Mouse (Mus musculus): Measurements from ENCODE around the gene Ablim2. TPM values are rescaled to one million over a fixed set of nuclear protein-coding genes. Genes with fewer than 3 reads are reported as not detected.

Gene Ablim2
- polyA plus RNA-seq, 1 experiment from 2014 or later: 2.7 TPM

- WGBS: 21% methylated on average over 10 of the region's 10 CpGs
- H3K9me3 ChIP-seq: no peaks in the 10 kb centered on the region
- peaks cover 27% of the 10 kb centered on the region; the same call in 1 of the 2 replicates for H3K27me3 ChIP-seq
- no peak for ATAC-seq (ENCODE audit: insufficient number of reproducible peaks, low FRiP score, low TSS enrichment, low read depth)
- no peaks in the 10 kb centered on the region for H3K36me3 ChIP-seq
- H3K9ac ChIP-seq: no peak within 1 kb of the TSS
- no peak within 1 kb of the TSS for H3K4me2 ChIP-seq
- H3K4me1 ChIP-seq: 0 out of 2 replicates have a peak, but pooled peaks cover 22% of the 10 kb centered on the region
- no peak within 1 kb of the TSS for H3K4me3 ChIP-seq
- no peak within 1 kb of the TSS for H3K27ac ChIP-seq
Observed at GRCm38 (mm10) chr5:35739536-35740278, 18.0 kb upstream of the Ablim2 start, which contains the start of gene Sh3tc1. TSS of gene Sh3tc1 (minus strand) at chr5:35739987.

- H3K36me3 ChIP-seq: no peaks in the 10 kb centered on the region
- no peaks in the 10 kb centered on the region for H3K9me3 ChIP-seq
- no peak overlapping the region for H3K9ac ChIP-seq
- H3K4me1 ChIP-seq: 0 out of 2 replicates have a peak, but pooled peaks cover 22% of the 10 kb centered on the region
- ATAC-seq (ENCODE audit: insufficient number of reproducible peaks, low FRiP score, low TSS enrichment, low read depth): no peak
- WGBS: 15% methylated on average over 10 of the region's 10 CpGs
- peaks cover 27% of the 10 kb centered on the region; the same call in 1 of the 2 replicates for H3K27me3 ChIP-seq
- H3K27ac ChIP-seq: no peak overlapping the region
- no peak overlapping the region for H3K4me3 ChIP-seq
- H3K4me2 ChIP-seq: no peak overlapping the region
Observed at GRCm38 (mm10) chr5:35740716-35741115, 17.0 kb upstream of the Ablim2 start.

- H3K36me3 ChIP-seq: no peaks in the 10 kb centered on the region
- no peak overlapping the region for H3K4me2 ChIP-seq
- H3K9me3 ChIP-seq: no peaks in the 10 kb centered on the region
- H3K4me3 ChIP-seq: no peak overlapping the region
- no peak overlapping the region for H3K9ac ChIP-seq
- H3K27ac ChIP-seq: no peak overlapping the region
- 0 out of 2 replicates have a peak, but pooled peaks cover 22% of the 10 kb centered on the region for H3K4me1 ChIP-seq
- no peak for ATAC-seq (ENCODE audit: insufficient number of reproducible peaks, low FRiP score, low TSS enrichment, low read depth)
- WGBS: 53% methylated on average over 13 of the region's 13 CpGs
- H3K27me3 ChIP-seq: peaks cover 27% of the 10 kb centered on the region; the same call in 1 of the 2 replicates
Observed at GRCm38 (mm10) chr5:35741225-35741820, 16.4 kb upstream of the Ablim2 start.

DNA sequence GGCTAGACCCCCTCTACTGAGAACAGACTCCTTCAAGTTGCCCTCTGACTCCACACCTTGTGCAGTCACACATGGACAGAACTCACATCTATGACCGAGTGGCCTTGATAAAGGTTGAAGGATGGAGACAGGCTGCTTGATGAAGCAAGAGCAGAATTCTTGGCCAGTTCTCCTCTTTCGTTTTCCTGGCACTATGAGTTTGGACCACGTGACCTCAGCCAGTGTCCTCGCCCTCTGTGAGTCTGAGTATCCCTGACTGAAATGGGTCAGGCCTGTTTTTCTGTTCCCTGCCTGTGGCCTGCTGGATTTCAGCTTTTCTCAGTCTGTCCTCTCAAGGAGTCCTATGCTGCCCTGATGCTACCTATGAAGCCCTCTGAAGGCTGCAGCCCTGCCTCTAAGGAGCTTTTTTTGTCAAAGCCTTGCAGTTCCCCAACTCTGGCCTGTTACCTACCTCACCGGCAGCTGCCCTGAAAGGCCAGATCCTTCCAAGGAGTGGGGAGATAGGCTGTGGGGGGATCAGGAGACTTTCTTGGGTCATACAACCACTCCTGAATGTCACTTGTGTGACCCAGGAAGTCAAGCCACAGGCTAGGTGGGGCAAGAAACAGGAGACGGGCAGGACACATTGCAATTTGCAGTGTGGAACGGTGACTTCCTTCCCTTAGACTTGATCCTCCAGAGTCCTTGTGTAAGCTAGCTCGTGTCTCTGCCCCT is 14.3 kb upstream of the Ablim2 start:
- H3K9me3 ChIP-seq: no peaks in the 10 kb centered on the region
- H3K9ac ChIP-seq: no peak overlapping the region
- 72% methylated on average over 8 of the region's 8 CpGs for WGBS
- H3K36me3 ChIP-seq: no peaks in the 10 kb centered on the region
- H3K4me1 ChIP-seq: 0 out of 2 replicates have a peak, but pooled peaks cover 15% of the 10 kb centered on the region
- no peak overlapping the region for H3K27ac ChIP-seq
- no peak overlapping the region for H3K4me3 ChIP-seq
- H3K4me2 ChIP-seq: no peak overlapping the region
- ATAC-seq (ENCODE audit: insufficient number of reproducible peaks, low FRiP score, low TSS enrichment, low read depth): no peak
- H3K27me3 ChIP-seq: peaks cover 25% of the 10 kb centered on the region; the same call in 1 of the 2 replicates

DNA sequence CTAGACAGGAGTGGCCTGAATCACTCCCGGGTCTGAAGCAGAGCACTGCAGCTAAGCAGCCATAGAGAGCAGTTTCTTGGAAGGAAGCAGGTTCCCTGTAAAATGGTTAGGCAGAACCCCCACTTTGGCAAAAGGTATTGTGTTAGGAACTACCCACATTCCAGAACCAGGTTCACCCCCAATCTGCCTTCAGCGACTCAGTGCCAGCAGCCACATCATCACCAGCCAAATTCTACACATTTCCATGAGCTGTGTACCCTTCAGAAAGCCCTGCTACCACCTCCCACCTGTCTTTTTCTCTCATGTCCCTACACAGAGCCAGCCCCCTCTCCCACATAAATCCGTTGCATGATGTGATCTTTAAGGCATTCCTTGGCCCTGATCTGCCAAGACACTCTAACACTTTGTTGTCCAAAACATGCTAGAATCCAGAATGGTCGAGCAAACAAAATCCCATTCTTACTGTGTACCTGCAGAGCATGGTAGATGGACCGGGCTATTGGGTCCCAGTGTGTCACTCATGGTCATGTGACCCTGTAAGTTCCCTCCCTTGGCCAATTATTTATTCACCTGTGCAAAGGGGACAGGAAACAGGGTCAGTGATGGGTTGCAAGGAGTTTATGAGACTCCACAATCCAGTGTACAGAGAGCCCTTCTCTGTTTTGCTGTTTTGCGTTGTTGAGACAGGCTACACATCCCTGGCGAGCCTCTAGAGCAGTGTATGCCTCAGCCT is 13.5 kb upstream of the Ablim2 start:
- Histone ChIP-seq H3K9ac (no peak overlapping the region), H3K4me3 (no peak overlapping the region), H3K9me3 (no peaks in the 10 kb centered on the region), H3K27me3 (peaks cover 22% of the 10 kb centered on the region; the same call in 1 of the 2 replicates), H3K4me2 (no peak overlapping the region), H3K4me1 (0 out of 2 replicates have a peak, but pooled peaks cover 15% of the 10 kb centered on the region), H3K27ac (no peak overlapping the region), H3K36me3 (no peaks in the 10 kb centered on the region)
- ATAC-seq (ENCODE audit: insufficient number of reproducible peaks, low FRiP score, low TSS enrichment, low read depth): no peak
- WGBS: 74% methylated on average over 7 of the region's 7 CpGs

- no peak overlapping the region for H3K4me2 ChIP-seq
- H3K27me3 ChIP-seq: peaks cover 14% of the 10 kb centered on the region; the same call in 1 of the 2 replicates
- no peak overlapping the region for H3K27ac ChIP-seq
- H3K9ac ChIP-seq: no peak overlapping the region
- H3K9me3 ChIP-seq: no peaks in the 10 kb centered on the region
- no peak overlapping the region for H3K4me3 ChIP-seq
- no peak for ATAC-seq (ENCODE audit: insufficient number of reproducible peaks, low FRiP score, low TSS enrichment, low read depth)
- 80% methylated on average over 5 of the region's 5 CpGs for WGBS
- 0 out of 2 replicates have a peak, but pooled peaks cover 8% of the 10 kb centered on the region for H3K4me1 ChIP-seq
- H3K36me3 ChIP-seq: no peaks in the 10 kb centered on the region
Observed at GRCm38 (mm10) chr5:35745406-35745805, 12.3 kb upstream of the Ablim2 start.

- no peaks in the 10 kb centered on the region for H3K27me3 ChIP-seq
- H3K36me3 ChIP-seq: no peaks in the 10 kb centered on the region
- ATAC-seq (ENCODE audit: insufficient number of reproducible peaks, low FRiP score, low TSS enrichment, low read depth): no peak
- H3K9ac ChIP-seq: no peak overlapping the region
- H3K9me3 ChIP-seq: no peaks in the 10 kb centered on the region
- no peak overlapping the region for H3K4me2 ChIP-seq
- no peaks in the 10 kb centered on the region for H3K4me1 ChIP-seq
- H3K27ac ChIP-seq: no peak overlapping the region
- 24% methylated on average over 4 of the region's 4 CpGs for WGBS
- H3K4me3 ChIP-seq: no peak overlapping the region
Observed at GRCm38 (mm10) chr5:35746910-35747309, 10.8 kb upstream of the Ablim2 start.

DNA sequence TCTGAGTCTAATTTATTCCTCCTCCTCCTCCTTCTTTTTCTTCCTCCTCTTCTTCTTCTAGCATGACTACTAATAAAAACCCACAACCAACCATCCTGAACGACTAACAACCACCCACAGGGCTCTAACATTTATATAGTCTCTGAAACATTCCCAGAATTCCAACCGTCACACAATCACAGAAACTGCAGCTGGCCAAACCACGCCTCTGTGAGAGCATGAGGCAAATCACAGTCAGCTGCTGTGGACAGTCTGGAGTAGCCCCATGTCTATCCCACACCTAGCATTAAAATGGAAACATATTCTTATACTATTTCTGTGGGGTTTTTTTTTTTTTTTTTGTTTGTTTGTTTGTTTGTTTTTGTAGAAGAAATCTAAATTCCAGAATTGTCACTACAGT is 8.3 kb upstream of the Ablim2 start:
- no peak overlapping the region for H3K27ac ChIP-seq
- H3K27me3 ChIP-seq: no peaks in the 10 kb centered on the region
- H3K36me3 ChIP-seq: no peaks in the 10 kb centered on the region
- no peak for ATAC-seq (ENCODE audit: insufficient number of reproducible peaks, low FRiP score, low TSS enrichment, low read depth)
- H3K4me3 ChIP-seq: no peak overlapping the region
- no peak overlapping the region for H3K4me2 ChIP-seq
- no peaks in the 10 kb centered on the region for H3K4me1 ChIP-seq
- no peaks in the 10 kb centered on the region for H3K9me3 ChIP-seq
- H3K9ac ChIP-seq: no peak overlapping the region
- 32% methylated on average over 3 of the region's 3 CpGs for whole genome bisulfite sequencing

DNA sequence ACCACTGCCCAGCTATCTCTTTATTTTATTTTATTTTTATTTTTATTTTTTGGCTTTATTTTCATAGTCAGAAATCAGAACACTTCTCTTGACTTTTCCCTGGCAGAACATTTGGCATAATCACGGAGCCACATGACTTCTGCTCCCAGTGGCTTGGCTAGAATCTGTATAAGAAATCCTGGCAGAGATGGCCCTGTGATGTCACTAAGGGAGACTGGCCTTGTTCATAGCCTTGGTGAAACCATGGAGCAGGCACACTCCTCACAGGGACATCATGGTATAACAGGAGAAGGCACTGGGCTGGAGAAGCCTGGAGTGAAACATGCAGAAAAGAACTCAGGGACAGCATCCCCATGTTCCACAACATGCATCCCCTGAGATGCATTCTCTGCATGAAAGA is 7.7 kb upstream of the Ablim2 start:
- Histone ChIP-seq H3K27ac (no peak overlapping the region), H3K36me3 (no peaks in the 10 kb centered on the region), H3K9ac (no peak overlapping the region), H3K4me3 (no peak overlapping the region), H3K4me2 (no peak overlapping the region), H3K9me3 (no peaks in the 10 kb centered on the region), H3K27me3 (no peaks in the 10 kb centered on the region), H3K4me1 (no peaks in the 10 kb centered on the region)
- ATAC-seq (ENCODE audit: insufficient number of reproducible peaks, low FRiP score, low TSS enrichment, low read depth): no peak
- WGBS: 85% methylated on average over 1 of the region's 1 CpGs

DNA sequence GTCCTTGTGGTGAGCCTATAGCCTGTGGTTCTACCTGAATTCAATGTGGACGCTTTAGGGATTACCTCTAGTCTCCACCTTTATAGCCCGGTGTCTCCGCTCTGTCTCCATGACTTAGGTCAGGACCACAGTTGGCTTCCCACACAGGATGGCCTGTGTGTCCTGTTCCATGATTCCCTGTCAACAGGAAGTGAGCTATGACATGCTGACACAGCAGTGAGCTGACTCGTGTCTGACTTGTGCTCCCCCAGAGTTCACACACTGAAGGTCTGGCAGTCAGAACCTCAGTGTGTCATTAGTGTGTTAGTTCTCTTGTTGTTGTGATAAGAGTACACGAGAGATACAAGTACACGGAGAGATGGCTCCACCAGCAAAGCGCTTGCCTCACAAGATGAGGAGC is 6.7 kb upstream of the Ablim2 start:
- Histone ChIP-seq H3K4me3 (no peak overlapping the region), H3K9me3 (no peaks in the 10 kb centered on the region), H3K36me3 (no peaks in the 10 kb centered on the region), H3K27ac (no peak overlapping the region), H3K9ac (no peak overlapping the region), H3K4me1 (no peaks in the 10 kb centered on the region), H3K4me2 (no peak overlapping the region), H3K27me3 (no peaks in the 10 kb centered on the region)
- WGBS: 76% methylated on average over 7 of the region's 7 CpGs
- no peak for ATAC-seq (ENCODE audit: insufficient number of reproducible peaks, low FRiP score, low TSS enrichment, low read depth)

DNA sequence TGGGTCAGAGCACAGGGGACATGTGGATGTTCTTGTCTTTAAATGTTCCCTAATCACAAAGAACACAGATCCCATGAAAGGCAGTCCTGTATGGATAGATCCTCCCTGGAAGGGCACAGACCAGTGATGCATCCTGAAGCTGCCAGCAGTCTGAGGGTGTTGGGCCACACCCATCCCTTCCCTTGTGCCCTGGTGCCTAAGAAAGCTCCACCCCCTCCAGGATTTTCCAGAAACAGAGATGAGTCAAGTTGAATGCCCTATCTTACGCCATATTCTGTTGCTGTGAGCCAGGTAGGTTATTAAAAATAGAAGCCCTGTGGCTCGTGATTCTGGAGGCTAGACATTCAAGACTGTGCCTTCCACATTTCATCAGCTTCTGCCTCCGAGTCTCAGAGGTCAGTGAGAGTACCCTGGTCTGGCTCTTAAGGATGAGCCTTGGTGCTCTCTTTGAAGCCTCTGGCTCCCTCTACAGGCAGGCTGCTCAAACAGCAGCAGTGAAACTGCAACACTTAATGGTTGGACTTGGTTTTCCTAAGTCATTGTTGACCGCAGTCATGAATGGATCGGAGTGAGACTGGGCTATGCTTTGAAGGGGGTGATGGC is 2.4 kb upstream of the Ablim2 start:
- H3K9ac ChIP-seq: no peak overlapping the region
- H3K4me3 ChIP-seq: no peak overlapping the region
- no peaks in the 10 kb centered on the region for H3K36me3 ChIP-seq
- no peak overlapping the region for H3K27ac ChIP-seq
- ATAC-seq (ENCODE audit: insufficient number of reproducible peaks, low FRiP score, low TSS enrichment, low read depth): no peak
- H3K27me3 ChIP-seq: peaks cover 39% of the 10 kb centered on the region
- peaks cover 17% of the 10 kb centered on the region for H3K4me1 ChIP-seq
- whole genome bisulfite sequencing: 24% methylated on average over 5 of the region's 5 CpGs
- H3K9me3 ChIP-seq: no peaks in the 10 kb centered on the region
- H3K4me2 ChIP-seq: no peak overlapping the region

Data from limb, embryonic 15.5 days (tissue).